Mouse (Mus musculus) hindbrain, embryonic 10.5 days (tissue): ENCODE measurements around the gene Sdc4. TPM values are rescaled to one million over a fixed set of nuclear protein-coding genes. Genes with fewer than 3 reads are reported as not detected.

Experiments
- DNase-seq: peaks from one replicate; pipeline ENCODE4 v3.0.0-alpha.2; 2017; ENCODE audit warnings: low spot score
- H3K27ac ChIP-seq: fragments of 300-500 bp; sonication (generic); 2 replicates; pipeline ENCODE4 v1.5.1; 2016; ENCODE audit warnings: mild to moderate bottlenecking, moderate library complexity
- H3K27me3 ChIP-seq: fragments of 300-500 bp; sonication (generic); 2 replicates; pipeline ENCODE4 v1.6.1; 2016; ENCODE audit warnings: mild to moderate bottlenecking; ENCODE audit not compliant: poor library complexity, insufficient read depth, severe bottlenecking
- H3K36me3 ChIP-seq: fragments of 300-500 bp; sonication (generic); 2 replicates; pipeline ENCODE4 v1.6.1; 2016; ENCODE audit warnings: mild to moderate bottlenecking, moderate library complexity
- H3K4me1 ChIP-seq: fragments of 300-500 bp; sonication (generic); replicated peaks from 2 replicates; pipeline ENCODE4 v1.6.1; 2016; ENCODE audit warnings: mild to moderate bottlenecking
- H3K4me3 ChIP-seq: fragments of 300-500 bp; sonication (generic); 2 replicates; pipeline ENCODE4 v1.5.1; 2016; ENCODE audit warnings: mild to moderate bottlenecking, moderate library complexity
- H3K9me3 ChIP-seq: fragments of 300-500 bp; sonication (generic); 2 replicates; pipeline ENCODE4 v1.6.1; 2016; ENCODE audit warnings: mild to moderate bottlenecking, moderate library complexity
- WGBS: fragments of 180-500 bp; shearing (Covaris S2); methylation state at CpG from one replicate; pipeline ENCODE4 v1.1.7; 2016; 5-methylcytosine and 5-hydroxymethylcytosine counted together
- polyA plus RNA-seq: library from polyadenylated mRNA; unstranded; fragments of >200 nt; fragmentation: Nextera tagmentation; extraction: Ambion mirVana; gene quantifications from 2 replicates; pipeline ENCODE4 v1.2.1, GENCODE M21; 2016

Sdc4 gene
- 14.8 and 18.0 TPM in 2 replicates for polyA plus RNA-seq

DNA sequence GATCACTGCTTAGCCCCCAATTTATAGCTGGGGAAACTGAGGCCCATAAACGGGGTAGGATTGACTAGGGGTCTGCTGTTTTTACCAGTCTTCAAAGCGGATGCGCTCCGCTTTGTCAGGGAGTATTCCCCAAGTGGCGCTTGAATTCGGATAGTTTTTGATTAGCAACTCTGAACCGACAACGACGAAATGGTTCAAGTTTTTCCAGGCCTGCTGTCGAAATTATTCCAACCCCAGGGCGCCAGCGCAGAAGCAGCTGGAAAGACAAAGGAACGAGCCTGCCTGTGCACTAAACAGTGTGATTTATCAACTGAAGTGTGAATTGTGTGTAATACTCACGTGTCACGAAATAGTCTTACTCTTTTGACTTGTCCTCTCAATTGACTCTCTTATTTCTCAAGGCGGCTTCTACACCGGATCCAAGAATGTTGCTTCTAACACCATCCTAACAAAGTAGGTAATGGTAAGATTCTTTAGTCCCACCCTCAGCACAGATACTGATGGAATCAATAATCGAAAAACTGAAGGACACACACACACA is at the start of gene Sdc4:
TSS of gene Sdc4 (minus strand) at position 428 of the 541 bp plus-strand sequence.
- H3K4me1 ChIP-seq: peaks cover 37% of the 10 kb centered on the region
- H3K27ac ChIP-seq: peak within 1 kb of the TSS; percentile 88
- H3K9me3 ChIP-seq: no peaks in the 10 kb centered on the region
- 8% methylated on average over 18 of the region's 18 CpGs for WGBS
- no peak for DNase-seq
- peaks cover 26% of the 10 kb centered on the region for H3K27me3 ChIP-seq
- H3K36me3 ChIP-seq: no peaks in the 10 kb centered on the region
- peak within 1 kb of the TSS; percentile 70 for H3K4me3 ChIP-seq

DNA sequence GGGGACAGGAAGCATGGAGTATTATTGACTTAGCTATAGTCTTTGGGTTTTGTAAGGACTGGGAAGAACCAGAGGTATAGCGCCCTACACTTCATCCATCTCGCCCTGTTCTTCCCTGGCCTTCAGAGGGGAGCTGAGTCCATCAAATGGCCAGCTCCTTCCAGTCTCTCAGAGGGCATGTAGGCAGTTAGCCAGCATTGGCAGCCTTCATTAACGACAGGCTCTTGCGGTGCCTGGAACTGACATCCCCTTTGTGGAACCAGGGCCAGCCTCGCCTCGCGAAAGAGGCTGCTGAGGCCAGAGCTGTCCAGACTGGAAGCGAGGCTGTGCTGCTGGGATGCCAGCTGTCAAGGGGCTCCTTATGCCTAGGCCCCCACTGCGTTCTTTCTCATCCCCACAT is 44.1 kb upstream of the Sdc4 start:
- H3K4me1 ChIP-seq: peaks cover 25% of the 10 kb centered on the region
- H3K27ac ChIP-seq: no peak overlapping the region
- peaks cover 57% of the 10 kb centered on the region for H3K27me3 ChIP-seq
- no peak overlapping the region for H3K4me3 ChIP-seq
- peaks cover 7% of the 10 kb centered on the region for H3K36me3 ChIP-seq
- H3K9me3 ChIP-seq: no peaks in the 10 kb centered on the region
- DNase-seq: no peak
- 60% methylated on average over 9 of the region's 9 CpGs for WGBS

DNA sequence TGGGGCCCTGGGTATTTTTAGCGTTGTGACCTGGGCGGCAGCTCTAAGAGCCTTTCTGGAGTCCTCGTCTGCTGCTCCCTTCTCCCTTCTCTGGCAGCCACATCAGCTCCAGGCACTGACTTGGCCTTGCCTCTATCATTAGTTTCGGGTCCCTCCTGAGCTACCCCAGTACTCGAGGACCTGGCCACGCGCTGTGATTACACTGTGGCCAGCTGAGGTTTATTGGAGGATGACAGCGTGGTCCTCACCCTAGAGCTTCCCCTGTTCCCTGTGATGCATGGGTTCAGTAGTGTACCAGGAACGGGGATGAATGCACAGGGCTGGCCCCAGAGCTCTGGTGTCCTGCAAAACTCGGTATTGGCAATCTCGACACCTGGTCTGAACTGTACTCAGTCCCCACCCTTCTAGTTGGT is 43.4 kb upstream of the Sdc4 start:
- no peak for DNase-seq
- 14% methylated on average over 11 of the region's 11 CpGs for WGBS
- peaks cover 57% of the 10 kb centered on the region for H3K27me3 ChIP-seq

DNA sequence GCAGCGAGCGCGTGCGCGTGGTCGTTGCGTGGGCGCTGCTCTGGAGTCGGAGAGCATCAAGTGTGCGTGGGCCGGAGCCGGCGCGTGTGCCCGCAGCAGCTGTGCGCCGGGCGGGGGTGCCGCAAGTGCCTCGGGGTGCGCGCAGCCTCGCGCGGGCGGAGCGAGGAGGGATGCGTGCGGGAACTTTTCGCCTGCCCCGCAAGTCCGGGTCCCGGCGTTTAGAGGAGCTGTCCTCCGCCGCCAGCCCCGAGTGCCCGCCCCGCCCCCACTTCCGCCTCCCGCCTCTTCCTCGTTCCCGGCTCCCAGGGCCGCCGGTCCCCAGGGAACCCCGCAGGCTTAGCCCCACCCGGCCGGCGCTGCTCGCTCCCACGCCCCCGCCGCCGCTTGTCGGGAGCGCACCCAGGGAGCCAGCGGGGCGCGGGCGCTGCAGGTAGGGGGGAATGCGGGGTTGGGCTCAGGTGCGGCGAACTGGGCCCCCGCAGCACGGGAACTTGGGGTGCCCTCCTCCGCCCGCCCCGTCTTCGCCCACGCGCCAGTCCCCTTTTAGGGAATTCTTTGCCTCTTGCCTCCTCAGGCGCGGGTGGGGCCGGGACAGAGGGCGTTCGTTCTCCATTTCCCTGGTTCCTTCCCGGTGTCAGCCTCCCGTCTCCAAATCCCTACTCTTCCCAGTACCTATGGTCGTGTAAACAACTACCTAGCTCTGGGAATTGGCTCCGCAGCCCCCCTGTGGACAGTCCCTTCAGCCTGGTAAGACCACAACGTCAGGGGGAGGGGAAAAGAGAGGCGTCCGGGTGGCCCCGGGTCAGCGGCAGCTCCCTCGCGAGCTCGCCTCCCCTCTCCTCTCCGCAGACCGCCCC is 42.8 kb upstream of the Sdc4 start:
- H3K4me3 ChIP-seq: peak overlapping the region; percentile 87
- under 1% methylated on average over 88 of the region's 90 CpGs for WGBS
- peaks cover 25% of the 10 kb centered on the region for H3K4me1 ChIP-seq
- peaks cover 7% of the 10 kb centered on the region for H3K36me3 ChIP-seq
- peaks cover 57% of the 10 kb centered on the region for H3K27me3 ChIP-seq
- peak overlapping the region; percentile 84 for H3K27ac ChIP-seq
- peak; percentile 41 for DNase-seq
- no peaks in the 10 kb centered on the region for H3K9me3 ChIP-seq

More for the DNA sequence above, 43.4 kb upstream of the Sdc4 start:
- peak overlapping the region; percentile 87 for H3K4me3 ChIP-seq
- peak overlapping the region; percentile 84 for H3K27ac ChIP-seq
- peaks cover 25% of the 10 kb centered on the region for H3K4me1 ChIP-seq
- no peaks in the 10 kb centered on the region for H3K9me3 ChIP-seq
- peaks cover 7% of the 10 kb centered on the region for H3K36me3 ChIP-seq

DNA sequence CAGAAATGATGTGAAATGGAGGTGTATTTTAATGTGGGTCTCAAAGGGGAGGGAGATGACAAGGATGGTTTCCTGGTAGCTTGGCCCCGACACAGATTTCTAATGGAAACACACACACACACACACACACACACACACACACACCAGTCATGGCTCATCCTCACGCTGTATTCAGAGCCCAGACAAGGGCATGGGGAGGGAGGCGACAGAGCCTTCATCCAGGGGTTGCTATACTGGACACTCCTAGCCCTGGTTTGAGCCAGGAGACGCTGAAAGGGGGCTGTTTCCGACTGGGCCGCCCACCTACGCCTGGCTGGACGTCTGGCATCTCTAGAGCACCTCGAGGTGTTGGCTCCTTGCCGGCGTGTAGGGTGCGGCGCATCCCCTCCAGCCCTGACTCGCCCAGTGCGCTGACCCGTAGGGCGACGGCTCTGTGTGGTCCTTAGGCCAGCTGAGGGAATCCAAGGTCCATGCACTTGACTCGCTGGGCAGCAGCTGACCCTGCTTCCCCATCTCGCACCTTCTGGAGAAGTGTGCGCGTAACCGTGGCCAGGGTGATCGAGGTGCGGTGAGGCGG is 42.1 kb upstream of the Sdc4 start, which contains the start of gene Dbndd2:
TSS of gene Dbndd2 (plus strand) at position 426 of the 577 bp plus-strand sequence.
- Histone ChIP-seq H3K4me3 (peak within 1 kb of the TSS; percentile 87), H3K36me3 (peaks cover 7% of the 10 kb centered on the region), H3K9me3 (no peaks in the 10 kb centered on the region), H3K27ac (peak within 1 kb of the TSS; percentile 84), H3K27me3 (peaks cover 57% of the 10 kb centered on the region), H3K4me1 (peaks cover 25% of the 10 kb centered on the region)
- WGBS: 2% methylated on average over 26 of the region's 26 CpGs
- DNase-seq: peak; percentile 32

DNA sequence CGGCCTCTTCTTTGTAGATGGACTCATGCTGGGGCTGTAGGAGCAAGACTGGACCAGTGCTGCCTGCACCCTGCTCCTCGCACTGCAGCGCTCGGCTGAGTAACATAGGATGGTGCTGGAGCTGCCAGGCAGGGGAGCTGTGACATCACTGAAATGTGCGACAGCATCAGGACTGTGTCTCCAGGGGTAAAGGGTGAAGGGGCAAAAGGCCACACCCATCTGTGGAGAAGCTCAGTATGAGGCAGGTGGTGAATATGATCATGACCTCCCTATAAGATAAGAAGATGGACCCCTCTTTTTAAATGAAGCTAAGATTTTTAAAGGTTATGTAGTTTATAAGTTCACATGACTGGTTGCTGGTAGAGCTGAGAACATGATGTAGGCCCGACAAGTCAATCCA is 29.9 kb upstream of the Sdc4 start, which contains the start of gene Trp53tg5:
TSS of gene Trp53tg5 (minus strand) at position 101 of the 400 bp plus-strand sequence.
- Histone ChIP-seq H3K4me1 (no peaks in the 10 kb centered on the region), H3K4me3 (no peak within 1 kb of the TSS), H3K27me3 (no peaks in the 10 kb centered on the region), H3K36me3 (peaks cover 30% of the 10 kb centered on the region), H3K9me3 (no peaks in the 10 kb centered on the region), H3K27ac (no peak within 1 kb of the TSS)
- no peak for DNase-seq
- 86% methylated on average over 6 of the region's 6 CpGs for WGBS

DNA sequence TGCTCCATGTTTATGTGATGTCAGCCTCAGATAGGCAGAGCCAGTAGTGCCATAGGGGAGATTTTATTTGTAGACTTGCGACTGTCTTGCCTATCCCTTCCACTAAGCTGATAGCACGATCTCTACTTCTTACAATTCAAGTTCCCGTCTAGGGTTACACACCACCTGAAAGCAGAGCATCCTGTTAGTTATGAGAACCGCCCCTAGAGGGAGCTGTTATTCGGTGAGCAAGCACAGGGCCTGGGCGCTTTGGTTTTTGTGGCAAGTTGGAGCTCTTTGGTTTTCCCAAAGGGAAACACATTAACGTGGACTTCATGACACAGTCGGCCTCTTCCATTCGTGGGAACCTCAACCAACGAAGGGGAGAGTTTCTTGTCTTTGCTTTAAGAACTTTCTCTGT is 26.6 kb upstream of the Sdc4 start:
- 30% methylated on average over 10 of the region's 10 CpGs for WGBS
- H3K4me1 ChIP-seq: no peaks in the 10 kb centered on the region
- no peaks in the 10 kb centered on the region for H3K9me3 ChIP-seq

DNA sequence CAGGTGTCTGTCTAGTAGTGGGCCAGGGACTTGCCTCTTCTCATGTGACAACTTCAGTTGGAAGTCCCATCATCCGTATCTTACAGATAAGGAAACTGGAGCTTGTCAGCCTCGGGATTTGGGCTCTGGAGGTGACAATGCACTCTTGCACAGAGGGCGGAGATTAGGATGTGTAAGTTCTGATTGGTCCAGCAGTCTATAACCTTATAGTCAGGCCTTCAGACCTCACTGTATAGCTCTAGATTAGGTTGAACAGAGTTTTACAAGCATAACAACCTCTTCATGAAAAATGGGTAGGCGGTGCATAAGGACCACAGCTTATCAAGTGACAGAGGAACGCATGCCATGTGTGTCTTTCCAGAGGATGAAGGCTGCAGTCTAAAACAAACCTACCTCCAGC is 23.1 kb upstream of the Sdc4 start:
- WGBS: 86% methylated on average over 5 of the region's 5 CpGs
- peaks cover 51% of the 10 kb centered on the region for H3K36me3 ChIP-seq

More for the DNA sequence above, 26.6 kb upstream of the Sdc4 start:
- Histone ChIP-seq H3K27ac (no peak overlapping the region), H3K4me3 (no peak overlapping the region), H3K27me3 (no peaks in the 10 kb centered on the region), H3K36me3 (peaks cover 42% of the 10 kb centered on the region)
- peak; percentile 52 for DNase-seq

DNA sequence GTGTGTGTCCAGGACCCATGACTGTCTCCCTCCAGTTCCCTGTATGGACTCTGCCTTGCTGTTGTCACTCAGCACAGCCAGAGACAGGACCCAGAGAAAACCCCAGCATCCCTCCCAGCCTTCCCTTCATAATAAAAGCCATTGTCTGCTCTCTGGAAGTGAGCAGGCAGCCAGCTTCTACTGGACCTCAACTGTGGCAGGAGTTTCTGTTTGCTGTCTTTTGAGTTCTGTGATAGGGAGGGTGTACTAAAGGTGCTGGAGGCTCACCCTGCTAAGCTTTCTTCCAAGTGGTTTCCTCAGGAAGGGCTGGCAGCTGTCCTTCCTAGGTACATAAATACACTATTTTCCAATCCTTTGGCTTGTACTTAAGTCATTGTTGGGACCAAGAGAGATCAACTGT is 21.5 kb upstream of the Sdc4 start:
- H3K9me3 ChIP-seq: no peaks in the 10 kb centered on the region
- H3K27ac ChIP-seq: no peak overlapping the region
- H3K27me3 ChIP-seq: no peaks in the 10 kb centered on the region
- H3K36me3 ChIP-seq: peaks cover 47% of the 10 kb centered on the region
- no peak for DNase-seq
- peaks cover 22% of the 10 kb centered on the region for H3K4me1 ChIP-seq
- H3K4me3 ChIP-seq: no peak overlapping the region

More for the DNA sequence above, 23.1 kb upstream of the Sdc4 start:
- no peaks in the 10 kb centered on the region for H3K9me3 ChIP-seq
- H3K4me1 ChIP-seq: peaks cover 14% of the 10 kb centered on the region
- H3K4me3 ChIP-seq: no peak overlapping the region
- DNase-seq: no peak
- no peak overlapping the region for H3K27ac ChIP-seq
- H3K27me3 ChIP-seq: no peaks in the 10 kb centered on the region

DNA sequence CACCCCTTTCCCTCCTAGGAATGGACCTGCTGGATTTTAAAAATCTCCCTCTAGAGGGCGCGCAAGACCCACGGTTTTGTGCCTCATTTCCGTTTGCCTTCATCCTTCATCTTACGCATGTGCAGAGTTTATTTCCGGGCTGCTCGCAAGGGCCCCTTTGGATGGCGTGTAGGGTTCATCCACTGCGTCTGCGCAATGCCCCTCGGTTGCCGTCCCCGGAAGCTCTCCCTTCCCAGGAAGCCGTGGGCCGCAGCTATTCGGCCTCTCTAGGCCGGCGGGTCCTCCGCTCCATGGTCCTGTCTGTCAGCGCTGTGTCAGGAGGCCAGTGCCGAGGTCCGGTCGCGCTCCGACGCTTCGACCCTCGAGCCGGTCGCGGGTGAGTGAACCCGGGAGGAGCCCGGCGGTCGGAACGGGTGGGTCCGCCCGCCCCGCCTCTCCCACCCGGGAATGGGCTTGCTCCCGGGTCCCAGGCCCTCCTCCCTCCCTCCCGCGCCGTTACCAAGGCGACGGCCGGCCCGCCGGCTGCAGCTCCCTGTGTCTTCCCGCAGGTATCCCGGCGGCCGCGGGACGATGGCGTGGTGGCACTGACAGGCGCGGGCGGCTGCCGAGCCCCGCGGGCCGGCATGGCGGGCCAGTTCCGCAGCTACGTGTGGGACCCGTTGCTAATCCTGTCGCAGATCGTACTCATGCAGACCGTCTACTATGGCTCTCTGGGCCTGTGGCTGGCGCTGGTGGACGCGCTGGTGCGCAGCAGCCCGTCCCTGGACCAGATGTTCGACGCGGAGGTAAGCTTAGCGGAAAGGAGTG is 17.3 kb upstream of the Sdc4 start, which contains the start of gene Gm20458:
TSS of gene Gm20458 (plus strand) at position 223 of the 807 bp plus-strand sequence.
- WGBS: under 1% methylated on average over 78 of the region's 79 CpGs
- peaks cover 29% of the 10 kb centered on the region for H3K36me3 ChIP-seq
- peaks cover 37% of the 10 kb centered on the region for H3K4me1 ChIP-seq

DNA sequence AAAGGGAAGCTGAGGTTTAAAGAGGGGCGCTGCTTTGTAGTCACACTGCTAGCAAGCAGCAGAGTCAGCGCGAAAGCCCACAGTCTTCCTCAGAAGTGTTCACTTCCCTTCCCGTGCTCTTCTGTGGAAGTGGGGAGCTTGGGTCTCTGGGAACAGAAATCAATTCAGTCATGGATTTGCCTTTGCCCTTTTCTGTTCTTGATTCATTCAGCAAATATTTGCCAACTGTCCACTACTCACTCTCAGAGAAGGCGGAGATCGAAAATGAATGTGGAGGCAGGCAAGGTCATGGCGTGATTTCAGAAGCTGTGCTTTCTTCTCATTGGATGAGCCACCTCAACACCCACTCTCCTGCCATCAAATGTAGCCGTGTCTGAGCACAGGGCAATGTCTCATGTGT is 14.8 kb upstream of the Sdc4 start:
- 89% methylated on average over 8 of the region's 8 CpGs for WGBS
- Histone ChIP-seq H3K9me3 (no peaks in the 10 kb centered on the region), H3K4me1 (peaks cover 44% of the 10 kb centered on the region), H3K36me3 (peaks cover 5% of the 10 kb centered on the region), H3K27ac (no peak overlapping the region), H3K27me3 (no peaks in the 10 kb centered on the region), H3K4me3 (no peak overlapping the region)
- DNase-seq: no peak

More for the DNA sequence above, 17.3 kb upstream of the Sdc4 start, which contains the start of gene Gm20458:
- Histone ChIP-seq H3K27me3 (no peaks in the 10 kb centered on the region), H3K27ac (peak within 1 kb of the TSS; percentile 93), H3K4me3 (peak within 1 kb of the TSS; percentile 92), H3K9me3 (no peaks in the 10 kb centered on the region)
- peak; percentile 97 for DNase-seq

DNA sequence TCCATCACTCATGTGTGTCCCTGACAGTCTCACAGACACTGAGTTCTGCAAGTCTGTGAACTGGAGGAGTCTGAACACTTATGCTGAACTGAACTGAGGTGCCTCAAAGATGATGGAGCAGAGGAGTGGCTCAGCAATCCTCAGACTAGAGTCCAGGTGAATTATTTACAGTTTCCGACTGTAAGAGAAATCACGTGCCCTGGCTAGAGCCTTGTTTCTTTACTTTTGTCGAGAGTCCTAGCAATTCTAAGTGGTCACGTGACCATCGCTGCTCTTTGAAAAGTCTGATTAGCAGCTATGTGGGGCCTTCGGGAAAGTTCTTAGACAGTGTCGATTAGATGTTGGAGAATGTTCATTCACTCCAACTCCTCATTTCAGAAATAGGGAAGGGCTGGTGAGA is 14.3 kb upstream of the Sdc4 start:
- Histone ChIP-seq H3K4me1 (peaks cover 41% of the 10 kb centered on the region), H3K4me3 (no peak overlapping the region), H3K36me3 (no peaks in the 10 kb centered on the region), H3K9me3 (no peaks in the 10 kb centered on the region), H3K27ac (peak overlapping the region; percentile 85; the same call in 1 of the 2 replicates), H3K27me3 (0 out of 2 replicates have a peak, but pooled peaks cover 4% of the 10 kb centered on the region)
- 73% methylated on average over 7 of the region's 7 CpGs for WGBS
- no peak for DNase-seq
